Mouse (Mus musculus): ENCODE data around the gene Pmm1.
"Not testable (repeated sequence)": the region's sequence is repeated elsewhere in the genome, so short reads cannot be mapped to it uniquely, and the experiment has no call there.

Gene Pmm1

DNA sequence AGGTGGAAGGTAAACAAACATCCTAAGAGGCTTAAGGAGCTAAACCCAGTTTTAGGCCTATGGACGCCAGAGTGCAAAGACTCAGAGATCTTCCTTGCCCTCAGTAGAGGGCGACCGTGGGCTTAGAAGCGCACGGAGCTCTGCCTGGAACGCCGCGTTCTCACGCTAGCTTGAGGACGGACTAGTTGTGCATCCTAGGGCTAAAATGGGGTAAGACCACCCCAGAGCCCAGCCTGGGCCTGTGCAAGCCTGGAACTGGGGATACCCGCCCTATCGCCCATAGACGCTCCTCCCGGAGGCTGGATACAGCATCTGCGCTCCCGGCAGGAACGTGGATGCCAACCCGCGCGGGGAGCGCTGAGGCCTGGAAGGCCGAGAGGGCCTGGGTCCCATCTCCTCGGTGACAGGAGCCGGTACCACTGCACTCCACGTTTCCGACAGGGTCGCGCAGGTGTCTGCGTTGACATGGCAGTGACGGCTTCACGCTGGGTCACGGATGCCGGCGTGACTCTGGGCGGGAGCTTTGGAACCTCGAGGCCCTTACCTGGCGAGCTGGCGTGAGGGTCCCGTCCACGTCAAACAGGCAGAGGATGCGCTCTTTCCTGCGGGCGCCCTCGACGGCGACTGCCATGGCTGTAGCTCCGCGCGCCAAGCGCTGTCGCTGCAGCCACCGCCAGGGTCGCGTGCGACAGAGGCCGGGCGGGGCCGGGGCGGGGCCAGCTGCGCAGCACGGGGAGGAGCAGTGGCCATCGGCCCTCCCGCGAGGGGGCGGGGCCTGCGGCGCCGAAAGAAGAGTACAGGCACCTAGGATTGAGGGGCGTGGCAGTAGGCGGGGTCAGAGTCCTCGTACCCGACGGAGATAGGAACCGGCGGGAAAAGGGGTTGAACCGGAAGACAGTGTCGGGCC, at the start of gene Pmm1:
Gene Pmm1 (minus strand): TSS at position 760 of the 907 bp plus-strand sequence.
- peak; percentile 96 for DNase-seq (ENCODE audit: low read depth, low spot score)

GRCm38 (mm10) chr15:82004257-82004656, 43.5 kb upstream of the Pmm1 start:
- no peak for DNase-seq (ENCODE audit: low read depth, low spot score)

DNA sequence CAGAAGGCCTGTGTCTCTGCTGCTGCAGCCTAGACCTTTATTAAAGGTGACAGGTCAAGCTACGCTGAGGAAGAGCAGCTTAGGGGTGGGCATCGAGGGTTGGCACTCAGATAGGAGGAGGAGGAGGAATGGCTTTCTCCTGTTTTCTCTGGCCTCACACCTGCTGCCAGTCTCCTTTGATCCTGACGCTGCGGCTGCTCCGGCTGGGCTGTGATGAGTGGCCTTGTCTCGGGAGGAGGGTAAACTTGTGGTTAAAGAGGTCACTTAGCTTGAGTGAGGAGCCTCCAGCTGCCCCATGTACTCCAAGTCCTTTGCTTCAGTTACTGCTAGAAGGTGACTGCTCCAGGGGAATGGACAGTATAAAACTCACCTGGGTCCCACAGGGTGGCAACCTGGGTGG, 33.3 kb upstream of the Pmm1 start:
- DNase-seq (ENCODE audit: low read depth, low spot score): no peak

DNA sequence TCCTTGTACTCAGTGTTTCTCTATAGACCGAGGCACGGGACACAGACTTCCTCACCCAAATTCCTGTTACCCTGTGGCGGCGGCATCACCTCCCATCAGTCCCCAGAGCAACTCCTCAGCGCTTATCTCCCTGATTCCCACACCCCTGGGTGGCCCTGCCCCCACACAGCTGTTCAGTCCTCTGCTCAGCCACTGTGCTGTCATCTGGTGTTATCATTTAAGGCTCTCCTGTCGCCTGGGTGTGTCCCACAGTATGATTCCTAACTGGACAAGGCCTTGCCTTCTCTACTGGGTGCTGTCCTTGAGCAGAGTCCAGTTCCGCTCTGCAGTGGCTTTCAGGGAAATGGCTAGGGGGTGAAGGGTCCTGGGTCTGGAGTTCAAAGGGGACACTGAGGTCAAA, 29.8 kb upstream of the Pmm1 start:
- DNase-seq (ENCODE audit: low read depth, low spot score): no peak

- DNase-seq (ENCODE audit: low read depth, low spot score): peak; percentile 72
Measured at GRCm38 (mm10) chr15:81989371-81990062, 28.8 kb upstream of the Pmm1 start.

GRCm38 (mm10) chr15:81987646-81988045, 26.9 kb upstream of the Pmm1 start, which contains the start of gene Xrcc6:
Gene Xrcc6, plus strand, starts transcription at chr15:81987835.
- DNase-seq (ENCODE audit: low read depth, low spot score): no peak

- no peak for DNase-seq (ENCODE audit: low read depth, low spot score)
Measured at GRCm38 (mm10) chr15:81985267-81986161, 24.8 kb upstream of the Pmm1 start.

- no peak for DNase-seq (ENCODE audit: low read depth, low spot score)
Measured at GRCm38 (mm10) chr15:81982173-81982572, 21.4 kb upstream of the Pmm1 start.

- DNase-seq (ENCODE audit: low read depth, low spot score): no peak
Measured at GRCm38 (mm10) chr15:81980321-81980720, 19.6 kb upstream of the Pmm1 start, which contains the start of gene 1700029P11Rik. Gene 1700029P11Rik, plus strand, starts transcription at chr15:81980540.

DNA sequence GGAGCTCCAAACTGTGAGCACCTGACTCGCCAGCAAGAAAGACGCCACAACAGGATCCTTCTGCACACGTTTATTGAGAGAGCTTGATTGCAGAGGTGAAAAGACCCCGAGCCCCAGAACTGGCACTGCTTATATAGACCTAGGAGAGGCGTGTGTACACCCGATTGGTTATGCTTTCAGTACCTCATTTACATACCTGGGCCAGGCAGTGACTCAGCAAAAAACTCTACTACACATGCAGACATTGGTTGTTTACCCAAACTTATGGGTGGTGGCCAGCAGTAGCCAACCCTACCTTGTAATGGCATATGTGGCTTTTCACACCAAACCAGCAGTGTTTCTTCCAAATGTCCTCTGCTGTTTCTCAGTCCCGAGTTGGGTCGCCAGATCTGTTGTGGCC, 14.4 kb upstream of the Pmm1 start:
- not testable (repeated sequence) for DNase-seq (ENCODE audit: low read depth, low spot score)

- DNase-seq (ENCODE audit: low read depth, low spot score): not testable (repeated sequence)
Measured at GRCm38 (mm10) chr15:81970498-81970897, 9.8 kb upstream of the Pmm1 start.

DNA sequence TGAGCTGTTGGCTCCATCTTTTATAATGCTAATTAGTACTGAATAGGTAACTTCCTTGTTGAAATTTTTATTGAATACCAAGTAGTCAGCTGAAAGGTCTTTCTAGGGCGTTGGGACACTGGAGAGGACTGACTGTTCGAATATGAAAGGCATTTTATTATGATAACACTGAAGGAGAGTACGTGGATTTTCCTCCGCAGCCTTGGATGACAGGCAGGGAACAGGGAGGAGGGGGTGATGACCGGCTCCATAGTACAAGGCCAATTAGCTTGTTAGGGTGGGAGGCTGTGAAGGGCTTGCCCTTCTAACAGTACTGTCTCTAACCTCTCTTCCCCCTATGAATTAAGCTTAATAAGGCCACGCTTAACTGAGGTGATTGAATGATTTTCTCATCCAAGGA, 8.9 kb upstream of the Pmm1 start:
- DNase-seq (ENCODE audit: low read depth, low spot score): not testable (repeated sequence)

GRCm38 (mm10) chr15:81969173-81969572, 8.4 kb upstream of the Pmm1 start:
- no peak for DNase-seq (ENCODE audit: low read depth, low spot score)

DNA sequence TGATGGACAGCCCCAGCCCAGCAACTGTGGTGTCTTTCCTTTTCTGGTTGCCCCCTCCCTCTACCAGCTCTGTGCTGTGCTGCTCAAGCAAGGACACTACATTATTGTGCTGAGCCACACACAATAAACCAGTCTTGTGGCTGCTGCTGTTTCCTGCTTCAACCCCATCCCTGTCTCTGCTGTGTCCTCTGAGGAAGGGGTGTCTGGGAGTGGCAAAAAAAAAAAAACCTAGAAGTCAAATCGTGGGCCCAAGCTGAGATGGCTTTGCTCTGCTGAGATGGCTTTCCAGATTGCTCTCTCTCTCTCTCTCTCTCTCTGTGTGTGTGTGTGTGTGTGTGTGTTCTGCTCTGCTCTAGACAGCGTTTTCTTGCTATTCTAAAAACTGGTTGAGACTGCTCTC, 7.7 kb upstream of the Pmm1 start:
- no peak for DNase-seq (ENCODE audit: low read depth, low spot score)

GRCm38 (mm10) chr15:81967821-81968220, 7.1 kb upstream of the Pmm1 start:
- no peak for DNase-seq (ENCODE audit: low read depth, low spot score)

GRCm38 (mm10) chr15:81966062-81966829, 5.5 kb upstream of the Pmm1 start:
- no peak for DNase-seq (ENCODE audit: low read depth, low spot score)

DNA sequence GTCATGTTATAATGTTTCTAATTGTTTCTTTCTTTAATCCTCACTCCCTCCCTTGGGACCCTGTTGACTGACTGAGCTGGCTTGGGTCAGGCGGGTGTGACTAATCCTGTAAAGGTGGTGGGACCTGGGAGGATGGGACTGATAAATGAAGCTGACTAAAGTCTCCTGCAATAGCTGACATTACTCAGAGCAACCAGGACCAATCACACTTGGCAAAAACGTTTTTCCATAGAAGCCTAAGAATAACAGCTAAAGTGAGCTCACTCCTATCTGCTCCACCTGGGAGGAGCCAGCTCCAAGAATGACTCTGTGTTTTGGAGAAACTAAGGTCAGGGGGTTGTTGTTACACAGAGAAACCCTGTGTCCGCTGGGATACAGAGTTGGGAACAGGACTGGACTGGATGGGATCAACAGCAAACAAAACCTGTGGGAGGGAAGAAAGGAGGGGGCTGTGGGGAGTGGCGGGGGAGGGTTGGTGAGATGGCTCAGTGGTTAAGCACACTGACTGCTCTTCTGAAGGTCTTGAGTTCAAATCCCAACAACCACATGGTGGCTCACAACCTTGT, 4.3 kb upstream of the Pmm1 start:
- no peak for DNase-seq (ENCODE audit: low read depth, low spot score)

DNA sequence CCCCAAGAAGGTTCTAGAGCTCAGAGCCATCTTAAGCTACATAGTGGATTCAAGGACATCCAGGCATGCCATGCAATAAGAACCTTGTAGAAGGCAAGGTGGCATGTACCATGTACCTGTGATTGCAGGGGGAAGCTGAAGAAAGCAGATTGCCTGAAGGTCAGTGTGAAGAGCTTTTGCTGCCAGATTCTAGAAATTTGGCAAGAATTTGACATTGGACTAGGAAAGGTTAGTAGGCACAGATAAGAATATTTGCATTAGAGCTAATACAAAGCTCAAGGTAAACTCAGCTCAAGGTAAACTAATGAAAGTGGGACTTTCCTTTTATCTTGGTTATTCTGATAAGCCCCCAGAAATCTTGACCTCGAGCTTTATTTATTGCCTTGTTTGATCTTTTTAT, 3.5 kb upstream of the Pmm1 start:
- DNase-seq (ENCODE audit: low read depth, low spot score): no peak

- no peak for DNase-seq (ENCODE audit: low read depth, low spot score)
Measured at GRCm38 (mm10) chr15:81961078-81961451, 335 bp upstream of the Pmm1 start.

- no peak for DNase-seq (ENCODE audit: low read depth, low spot score)
Measured at GRCm38 (mm10) chr15:81958906-81959305, 1.8 kb downstream of the Pmm1 start.

GRCm38 (mm10) chr15:81957598-81957997, 3.1 kb downstream of the Pmm1 start:
- no peak for DNase-seq (ENCODE audit: low read depth, low spot score)

Data from retina, adult 2 months (tissue).